Mouse (Mus musculus) layer of hippocampus, postnatal 36 days (tissue): ENCODE results near the gene Gabarapl2. TPM values are rescaled to one million over a fixed set of nuclear protein-coding genes. Genes with fewer than 3 reads are reported as not detected.

ENCODE experiments used
- DNase-seq, 2 experiments: peaks; one replicate each; pipeline ENCODE4 v3.0.0; 2022
- total RNA-seq, 2 experiments: library from RNA; stranded (reverse); gene quantifications; 2 replicates each; pipeline ENCODE4 v1.2.3; 2021

Gene Gabarapl2
- total RNA-seq = 100 to 1,000 TPM; 219 to 235 TPM

DNA sequence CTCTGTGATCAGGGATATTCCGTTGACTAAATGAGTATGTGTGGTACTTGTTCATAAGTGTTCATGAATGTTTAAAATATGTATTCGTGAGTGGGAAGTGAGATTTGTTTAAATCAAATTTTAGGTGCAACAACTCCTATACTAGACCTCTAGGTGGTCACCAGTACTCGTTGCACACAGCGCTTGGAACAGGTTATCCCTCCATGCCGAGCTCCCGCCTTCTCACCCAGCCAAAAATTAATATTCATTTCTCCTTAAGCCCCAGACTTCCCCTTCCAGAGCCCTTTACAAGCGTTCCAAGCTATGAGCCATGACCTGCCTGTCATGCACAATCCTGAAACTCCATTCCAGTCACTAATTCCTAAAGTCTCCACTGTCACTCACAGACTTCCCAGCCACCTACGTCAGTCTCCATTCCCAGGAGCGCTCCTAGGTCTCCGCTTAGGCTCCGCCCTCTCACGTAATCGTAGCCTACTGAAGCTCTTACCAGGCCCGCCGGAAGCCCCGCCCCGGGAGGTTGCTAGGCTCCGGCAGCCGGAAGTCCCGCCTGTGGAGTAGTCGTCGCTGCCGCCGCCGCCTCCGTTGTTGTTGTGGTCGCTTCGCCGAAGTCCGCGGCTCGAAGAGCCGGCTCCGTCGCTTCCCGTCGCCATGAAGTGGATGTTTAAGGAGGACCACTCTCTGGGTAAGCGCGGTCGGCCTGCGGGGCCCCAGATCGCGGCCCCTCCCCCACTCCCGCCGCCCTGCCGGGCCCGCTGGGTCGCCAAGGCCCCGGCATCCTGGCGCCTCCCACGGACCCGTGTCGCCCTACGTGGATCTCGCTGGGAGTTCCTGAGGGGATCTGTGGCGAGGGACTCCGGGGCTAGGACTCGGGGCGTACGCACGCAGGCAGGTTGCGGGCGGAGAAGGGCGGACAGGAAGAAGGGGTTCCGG lies at the start of gene Gabarapl2:
Gene Gabarapl2 (plus strand): TSS at position 533 of the 930 bp plus-strand sequence.
- peak; percentile 95 for DNase-seq

DNA sequence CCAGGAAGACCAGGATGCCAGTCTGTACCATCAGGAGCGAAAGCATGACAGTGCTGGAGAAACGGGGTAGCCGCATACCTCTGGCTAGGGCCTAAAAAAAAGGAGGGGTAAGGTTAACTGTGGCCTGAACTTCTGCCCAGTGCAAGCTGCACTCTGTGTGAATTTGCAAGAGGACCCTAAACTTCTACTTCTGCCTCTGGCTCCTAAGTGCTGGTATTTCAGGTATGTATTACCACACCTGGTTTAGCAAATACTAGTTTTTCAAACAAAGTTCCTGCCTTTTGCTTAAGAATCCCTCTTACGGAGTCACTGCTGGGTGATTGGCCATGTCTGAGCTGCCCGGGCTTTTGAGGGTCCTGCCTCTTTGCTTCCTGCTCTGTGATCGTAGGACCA lies 49.6 kb upstream of the Gabarapl2 start:
- no peak for DNase-seq

DNA sequence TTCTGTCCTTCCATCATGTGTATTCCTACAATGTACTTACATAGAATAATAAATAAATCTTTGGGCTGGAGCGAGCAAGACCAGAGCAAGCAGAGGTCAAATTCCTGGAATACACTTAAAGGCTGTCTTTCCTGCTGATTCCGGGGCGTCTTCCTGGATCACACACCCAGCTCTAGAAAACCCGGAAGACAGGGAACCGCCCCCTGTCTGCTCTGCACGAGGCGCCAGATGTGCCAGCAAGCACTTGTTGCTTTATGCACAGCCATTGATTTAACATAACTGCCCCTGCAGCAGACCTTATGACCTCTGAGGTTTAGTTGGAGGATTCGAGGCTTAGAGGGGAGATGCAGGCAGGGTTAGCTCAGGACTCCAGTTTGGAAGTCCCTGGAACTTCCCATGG lies 48.5 kb upstream of the Gabarapl2 start:
- DNase-seq = no peak

DNA sequence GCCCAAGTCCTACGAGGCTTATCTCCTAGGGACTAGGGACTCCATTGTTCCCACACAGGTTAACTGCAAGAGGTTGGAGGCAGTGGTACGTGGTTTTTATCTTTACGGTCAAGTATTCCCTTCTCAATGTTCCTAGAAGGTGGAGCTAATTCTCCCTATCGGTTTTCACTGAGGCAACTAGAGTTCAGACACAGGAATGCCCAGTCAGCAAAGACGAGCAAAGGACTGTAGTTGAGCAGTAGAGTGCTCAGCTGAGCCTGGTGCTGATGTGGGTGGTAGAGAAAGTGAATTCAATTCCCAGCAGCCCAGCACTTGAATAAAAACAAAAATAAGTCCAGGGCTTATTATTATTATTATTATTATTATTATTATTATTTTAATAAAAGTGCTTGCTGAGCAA lies 47.9 kb upstream of the Gabarapl2 start:
- no peak for DNase-seq

DNA sequence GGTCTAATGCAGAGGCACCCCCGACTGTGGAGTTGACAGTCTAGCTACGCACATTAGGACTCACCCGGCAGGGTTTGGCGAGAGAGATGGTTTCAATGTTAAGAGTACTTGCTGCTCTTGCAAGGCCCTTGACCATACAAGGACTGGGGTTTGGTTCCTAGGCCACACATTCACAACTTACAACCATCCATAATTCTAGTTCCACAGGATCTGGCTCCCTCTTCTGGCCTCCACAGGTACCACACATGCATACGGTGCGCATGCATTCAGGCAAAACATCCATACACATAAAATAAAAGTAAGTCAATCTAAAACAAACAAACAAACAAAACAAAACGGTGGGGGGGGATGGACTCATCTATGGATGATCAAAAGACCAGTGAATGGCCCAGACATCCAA lies 45.5 kb upstream of the Gabarapl2 start:
- no peak for DNase-seq

DNA sequence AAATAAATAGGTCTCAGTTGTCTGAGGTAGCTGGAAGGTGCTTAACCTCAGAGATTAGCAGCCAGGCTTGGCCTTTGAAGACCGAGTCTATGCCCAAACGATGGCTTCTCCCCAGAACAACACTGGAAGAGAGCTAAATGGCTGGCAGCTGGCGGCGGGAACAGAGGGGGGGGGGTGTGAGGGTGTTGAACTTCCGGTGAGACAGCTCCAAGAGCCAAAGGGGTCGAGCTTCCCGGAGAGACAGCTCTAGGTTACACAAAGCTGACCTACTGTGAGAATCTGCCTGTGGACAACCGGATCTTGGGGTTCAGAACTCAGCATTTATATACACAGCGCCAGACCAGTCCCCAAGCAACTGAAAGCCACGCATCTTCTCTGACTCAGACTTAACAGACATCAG lies 41.9 kb upstream of the Gabarapl2 start:
- DNase-seq = no peak

DNA sequence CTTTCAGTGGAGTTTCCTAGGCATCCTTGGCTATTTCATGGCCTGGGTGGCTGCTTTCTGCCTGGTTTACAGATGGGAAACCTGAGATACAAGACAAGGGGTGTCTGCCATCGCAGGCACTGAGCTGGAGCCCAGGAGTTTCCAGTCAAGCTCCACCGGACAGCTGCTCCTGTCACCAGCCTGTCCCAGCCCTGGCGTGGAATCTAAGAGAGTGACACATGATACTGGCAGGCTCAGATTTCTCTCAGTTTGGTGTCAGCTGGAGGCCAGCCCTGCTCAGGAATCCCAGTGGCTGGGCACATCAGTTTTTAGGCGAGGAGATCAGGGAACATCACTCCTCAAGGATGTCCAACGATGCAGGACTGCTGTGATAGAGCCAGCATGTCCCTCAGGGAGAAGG lies 38.4 kb upstream of the Gabarapl2 start:
- no peak for DNase-seq

DNA sequence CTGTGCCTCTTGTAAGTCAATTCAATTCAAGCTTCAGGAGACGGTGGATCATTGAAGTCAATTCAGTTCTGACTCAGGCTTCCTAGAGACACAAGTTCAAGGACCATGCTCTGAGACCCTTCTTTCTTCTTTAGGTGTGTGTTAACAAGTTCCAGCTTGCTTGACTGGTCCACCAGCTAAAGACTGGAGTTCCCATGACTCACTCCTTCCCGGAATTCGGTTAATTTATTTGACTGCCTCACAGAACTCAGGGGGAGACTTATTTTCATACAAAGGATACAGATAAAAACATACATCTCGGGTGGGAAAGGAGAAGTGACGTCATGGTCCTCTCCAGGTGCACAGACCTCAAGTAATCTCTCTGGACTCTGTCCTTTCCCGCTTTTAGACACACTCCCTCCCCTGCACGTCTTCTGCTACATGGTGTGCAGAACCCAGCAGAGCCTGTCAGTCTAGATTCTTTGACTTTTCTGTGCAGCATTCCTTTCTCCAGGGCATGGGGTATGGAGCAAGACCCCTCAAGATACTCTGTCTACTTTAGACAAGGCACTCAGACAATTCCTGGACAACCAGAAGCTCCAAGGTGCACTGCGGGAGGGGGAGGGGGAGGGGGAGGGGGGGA lies 34.9 kb upstream of the Gabarapl2 start:
- DNase-seq = no peak

DNA sequence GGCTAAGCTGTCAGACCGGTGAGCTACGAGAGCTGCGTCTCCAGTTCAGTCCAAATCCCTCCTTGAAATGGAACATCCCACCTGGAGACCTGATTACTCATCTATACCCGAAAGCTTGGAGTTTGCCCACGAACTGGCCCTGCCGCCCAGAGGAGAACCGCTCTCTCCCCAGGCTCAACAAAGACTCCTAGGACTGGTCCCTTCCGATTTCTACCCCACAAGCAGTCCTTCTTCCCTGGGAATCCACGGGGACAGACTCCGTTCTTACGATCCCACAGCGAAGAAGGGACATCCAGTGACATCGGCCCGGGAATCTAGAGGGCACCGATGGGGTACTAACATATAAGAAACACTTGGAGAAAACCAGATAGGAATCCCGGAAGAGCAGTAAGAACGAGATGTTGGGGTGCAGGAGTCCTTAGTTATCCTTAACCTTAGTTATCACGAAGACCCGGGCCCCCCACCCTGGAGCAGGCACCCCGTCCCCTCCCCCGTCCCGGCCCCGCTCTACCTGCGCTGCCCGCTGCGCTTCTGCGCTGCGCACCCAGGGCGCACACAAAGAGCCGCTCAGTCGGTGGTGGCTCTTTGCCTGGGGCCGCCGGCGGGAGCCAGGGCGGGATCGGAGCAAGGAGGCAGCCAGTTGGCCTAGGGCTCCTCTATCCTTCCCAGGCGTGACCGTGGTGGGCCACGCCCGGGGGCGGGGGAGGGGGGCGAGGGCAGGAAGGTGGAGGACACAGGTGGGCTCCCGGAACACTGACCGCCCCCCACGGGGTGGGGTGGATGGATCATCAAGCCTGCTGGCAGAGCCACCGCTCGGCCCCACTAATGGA lies 30.7 kb upstream of the Gabarapl2 start, which contains the start of gene Chst5:
Gene Chst5 (minus strand): TSS at position 827 of the 830 bp plus-strand sequence.
- no peak for DNase-seq

DNA sequence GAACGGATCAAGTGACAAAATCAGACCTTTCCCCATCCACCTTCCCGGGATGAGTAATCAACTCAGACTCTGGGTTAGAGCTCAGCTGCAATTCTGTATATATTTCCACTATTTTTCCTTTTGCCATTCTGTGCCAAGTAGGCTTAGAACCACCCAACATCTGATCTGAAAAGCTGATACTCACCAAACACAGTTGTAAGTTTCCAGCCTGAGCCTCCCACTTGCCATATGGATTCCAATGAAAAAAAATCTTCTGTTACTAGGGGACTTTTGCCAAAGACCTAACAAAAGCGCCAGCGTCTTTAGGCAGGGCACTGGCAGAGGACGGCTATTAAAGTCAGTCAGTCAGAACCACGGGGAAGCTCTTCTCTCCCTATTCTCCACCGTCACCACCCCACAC lies 28.9 kb upstream of the Gabarapl2 start:
- peak in 1 of 2 experiments; percentile 9 for DNase-seq

DNA sequence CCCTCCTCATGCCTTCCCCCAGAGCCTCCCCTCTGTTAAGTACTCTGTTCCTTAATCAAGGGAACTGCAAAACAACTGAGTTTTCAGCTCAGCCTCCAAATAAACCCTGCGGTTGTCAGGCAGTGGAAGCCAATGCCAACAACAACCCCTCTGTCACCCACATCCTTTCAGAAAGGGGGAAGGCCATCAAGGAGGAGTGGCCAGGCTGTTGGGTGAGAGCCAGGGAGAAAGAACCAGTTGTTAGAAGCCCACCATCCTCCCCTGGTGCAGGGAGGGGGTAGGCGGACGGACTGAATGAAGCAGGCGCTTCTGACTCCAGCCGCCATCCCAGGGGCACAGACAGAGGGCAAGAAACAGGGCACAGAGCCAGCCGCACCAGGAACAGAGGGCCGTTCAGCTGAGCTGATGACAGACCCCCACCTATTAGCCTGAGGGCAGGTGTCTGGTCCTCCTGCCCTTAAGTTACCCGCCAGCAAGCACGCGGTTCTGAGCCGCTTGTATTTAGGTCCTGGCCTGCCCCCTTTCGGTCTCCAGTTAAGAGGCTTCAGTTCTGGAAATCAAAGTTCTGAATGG lies 27.6 kb upstream of the Gabarapl2 start:
- peak; percentile 29 to 42 for DNase-seq

DNA sequence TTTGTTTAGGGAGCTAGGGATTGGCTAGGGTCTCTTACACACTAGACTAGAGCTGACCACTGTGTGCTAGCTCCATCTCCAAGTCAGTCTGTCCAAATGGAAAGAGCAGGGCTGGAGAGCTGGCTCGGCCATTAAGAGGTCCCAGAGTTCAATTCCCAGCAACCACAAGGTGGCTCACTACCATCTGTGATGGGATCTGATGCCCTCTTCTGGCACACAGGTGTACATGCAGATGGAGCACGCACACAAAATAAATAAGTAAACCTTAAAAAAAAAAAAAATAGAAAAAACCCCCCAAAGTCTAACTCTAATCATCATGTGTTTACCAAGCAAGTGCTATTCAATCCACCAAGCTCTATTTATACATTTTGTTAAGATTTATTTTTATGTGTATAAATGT lies 20.8 kb upstream of the Gabarapl2 start:
- DNase-seq = no peak

DNA sequence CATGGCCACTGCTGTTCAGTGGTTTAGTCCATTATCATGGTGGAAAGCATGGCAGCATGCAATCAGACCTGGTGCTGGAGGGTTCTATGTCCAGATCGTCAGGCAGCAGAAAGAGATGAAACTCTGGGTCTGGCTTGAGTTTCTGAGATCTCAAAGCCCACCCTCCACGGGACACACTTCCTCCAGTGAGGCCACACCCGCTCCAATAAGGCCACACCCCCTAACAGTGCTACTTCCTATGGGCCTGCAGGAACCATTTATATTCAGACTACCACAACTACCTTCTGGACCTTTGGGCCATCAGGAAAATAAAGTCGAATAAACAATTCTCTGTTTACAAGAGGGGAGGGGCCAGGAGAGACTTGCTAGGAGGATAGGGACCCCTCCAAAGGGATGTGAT lies 19.5 kb upstream of the Gabarapl2 start:
- DNase-seq = no peak

DNA sequence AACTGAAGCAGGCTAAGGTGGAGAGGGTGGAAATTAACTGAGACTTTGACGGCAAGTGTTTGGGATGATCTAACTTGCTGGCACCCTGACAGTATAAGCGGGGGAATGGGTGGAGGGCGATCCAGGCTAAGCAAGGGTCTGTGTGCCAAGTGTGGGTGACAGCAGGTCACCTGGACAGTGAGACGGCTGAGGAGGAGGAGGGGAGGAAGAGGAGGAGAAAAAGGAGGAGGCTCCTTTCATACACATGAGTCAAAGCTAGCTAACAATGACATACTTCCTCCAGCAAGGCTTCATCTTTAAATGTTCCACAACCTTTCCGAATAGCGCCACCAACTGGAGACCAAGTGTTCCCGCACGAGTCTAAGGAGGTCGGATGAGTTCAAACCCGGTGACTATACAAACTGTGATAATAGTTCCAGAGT lies 17.1 kb upstream of the Gabarapl2 start:
- DNase-seq = peak in 1 of 2 experiments; percentile 41

DNA sequence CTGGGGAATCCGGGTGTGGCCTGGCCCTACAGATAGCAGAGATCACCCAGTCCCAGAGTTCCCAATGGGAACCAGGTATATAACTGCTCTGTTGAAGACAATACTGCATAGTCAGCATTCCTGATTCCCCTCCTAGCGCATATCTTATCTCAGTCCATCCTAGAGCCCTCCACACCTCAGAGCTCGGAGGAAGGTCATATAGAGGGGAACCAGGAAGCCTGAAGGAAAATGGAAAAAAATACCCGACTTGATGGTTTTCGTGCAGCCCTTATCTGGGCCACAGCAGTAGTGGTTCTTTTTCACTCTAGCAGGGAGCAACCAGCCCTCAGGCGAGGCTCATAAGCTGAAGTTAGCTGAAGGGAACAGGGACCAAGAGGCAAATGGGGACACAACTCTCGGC lies 15.5 kb upstream of the Gabarapl2 start:
- DNase-seq = no peak

DNA sequence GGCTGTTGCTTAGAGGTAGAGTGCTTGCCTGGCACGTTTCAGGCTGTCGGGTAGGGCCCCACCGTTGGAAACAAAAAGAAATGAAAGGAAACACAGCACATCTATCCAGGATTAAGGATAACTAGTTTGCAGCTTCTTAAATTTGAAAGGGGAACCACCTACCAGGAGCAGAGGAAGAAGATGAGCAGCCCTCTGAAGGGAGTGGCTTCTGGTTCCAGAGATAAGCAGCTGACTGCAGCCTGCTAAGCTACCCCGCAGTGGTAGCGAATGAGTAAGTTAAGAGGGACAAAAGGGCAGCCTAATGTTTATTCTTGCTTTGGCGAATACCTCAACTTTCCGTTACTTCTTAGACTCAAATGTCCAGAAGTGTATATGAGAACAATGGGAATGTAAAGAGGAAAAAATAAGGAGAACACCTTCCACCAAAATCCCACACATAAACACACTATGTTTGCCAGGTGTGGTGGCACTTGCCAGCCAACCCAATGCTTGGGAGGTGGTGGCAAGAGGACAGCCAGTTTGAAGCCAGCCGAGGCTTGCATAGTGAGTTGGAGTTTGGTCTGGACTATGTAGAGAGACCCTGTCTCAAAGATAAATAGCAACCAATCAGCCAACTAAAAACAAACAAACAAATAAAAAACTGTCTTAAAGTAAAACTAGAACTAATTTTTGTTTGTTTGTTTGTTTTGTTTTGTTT lies 10.7 kb upstream of the Gabarapl2 start:
- no peak for DNase-seq

DNA sequence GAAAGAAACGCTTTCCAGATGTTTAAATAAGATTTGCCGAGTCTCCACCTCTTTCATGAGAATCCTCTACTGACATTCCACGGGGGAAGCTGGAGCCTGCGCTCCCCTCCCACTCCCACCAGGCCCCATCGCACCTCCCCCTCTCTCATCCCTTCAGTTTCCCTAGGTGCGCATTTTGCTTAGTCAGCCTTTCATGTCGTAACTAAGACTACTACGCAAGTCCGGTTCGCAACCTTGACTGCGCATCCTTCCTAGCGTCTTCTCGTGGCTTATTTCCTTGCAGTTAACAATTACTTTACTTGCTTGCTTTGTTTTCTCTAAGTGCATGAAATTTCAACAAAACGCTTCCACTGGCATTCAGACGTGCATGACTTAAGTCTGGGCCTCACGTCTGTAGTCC lies 8.8 kb upstream of the Gabarapl2 start:
- no peak for DNase-seq

DNA sequence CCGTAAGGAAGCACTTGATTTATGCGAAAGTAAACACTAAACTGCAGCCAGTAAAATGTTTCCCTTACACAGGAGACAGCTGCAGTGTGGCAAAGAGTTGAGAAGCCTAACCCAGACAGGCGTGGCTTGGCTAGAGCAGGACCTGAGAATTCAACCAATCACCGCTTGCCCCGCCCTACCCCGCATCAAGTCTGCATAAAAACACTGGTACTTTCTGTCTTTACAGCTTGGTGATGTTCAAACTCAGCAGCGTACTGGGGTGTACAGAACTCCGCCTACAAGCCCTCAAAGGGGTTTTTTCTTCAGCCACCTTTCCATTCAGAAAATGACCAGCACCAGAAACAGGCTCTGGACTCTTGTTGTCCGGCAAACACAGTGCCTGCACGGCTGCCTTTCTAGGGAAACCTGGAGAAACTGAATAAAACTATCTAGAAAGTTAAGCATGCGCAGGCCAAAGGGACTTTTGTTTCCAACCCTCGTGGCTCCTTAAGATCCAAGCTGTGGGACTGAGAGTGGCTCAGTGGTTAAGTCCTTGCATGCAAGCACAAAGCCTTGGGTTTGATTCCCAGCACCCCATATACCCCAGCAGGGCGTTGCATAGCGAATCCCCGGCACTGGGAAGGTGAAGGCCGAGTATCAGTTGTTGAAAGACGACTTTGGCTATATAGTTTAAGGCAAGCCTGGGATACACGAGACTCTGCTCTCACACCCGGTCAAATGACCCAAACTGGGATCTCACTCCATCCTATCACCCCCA lies 7.7 kb upstream of the Gabarapl2 start:
- DNase-seq = no peak

DNA sequence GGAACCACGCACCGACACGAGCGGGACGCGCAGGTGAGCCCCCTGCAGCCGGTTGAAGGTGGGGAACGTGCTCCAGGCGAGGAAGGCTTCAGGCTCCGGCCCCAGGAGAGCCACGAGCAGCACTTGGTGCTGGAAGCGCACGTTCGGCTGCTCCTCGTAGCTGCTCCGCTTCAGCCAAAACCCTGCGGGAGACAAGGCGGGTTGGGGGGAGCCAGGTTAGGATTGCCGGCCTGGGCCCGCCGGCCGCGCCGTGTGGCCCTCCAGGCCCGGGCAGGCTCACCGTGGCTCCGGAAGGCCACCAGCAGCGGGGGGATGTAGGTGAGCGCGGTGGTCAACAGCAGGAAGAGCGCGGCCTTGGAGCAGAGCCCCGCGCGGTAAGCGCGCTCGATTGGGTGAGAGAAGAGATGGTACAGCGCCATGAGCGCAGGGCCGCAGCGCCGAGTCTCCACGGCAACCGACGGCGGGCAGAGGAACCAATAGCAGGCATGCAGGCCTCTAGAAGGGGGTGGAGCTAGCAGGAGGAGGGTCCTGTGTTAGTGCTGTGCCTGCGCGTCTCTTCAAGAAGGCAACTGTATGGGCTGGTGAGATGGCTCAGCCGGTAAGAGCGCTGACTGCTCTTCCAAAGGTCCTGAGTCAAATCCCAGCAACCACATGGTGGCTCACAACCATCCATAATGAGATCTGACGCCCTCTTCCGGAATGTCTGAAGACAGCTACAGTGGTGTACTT lies 7.0 kb upstream of the Gabarapl2 start, which contains the start of gene Tmem231:
Gene Tmem231 (minus strand): TSS at position 534 of the 729 bp plus-strand sequence.
- DNase-seq = peak; percentile 87 to 91

DNA sequence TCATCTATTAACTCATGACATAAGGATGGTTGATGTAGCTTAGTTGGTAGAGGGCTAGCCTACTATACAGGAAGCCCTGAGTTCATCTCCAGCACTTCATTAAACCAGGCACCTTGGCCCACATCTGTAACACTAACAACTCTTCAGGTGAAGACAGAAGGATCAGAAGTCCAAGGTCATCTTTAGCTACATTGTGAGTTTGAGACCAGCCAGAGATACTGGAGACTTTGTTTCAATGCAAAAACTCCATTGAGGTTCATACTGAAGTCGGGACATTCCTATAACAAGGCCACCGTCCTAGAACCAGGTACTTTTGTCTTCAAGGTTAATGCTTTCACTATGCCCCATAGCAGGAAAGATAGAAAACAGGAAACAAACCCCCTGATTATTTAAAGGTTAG lies 6.3 kb upstream of the Gabarapl2 start:
- no peak for DNase-seq
